Mouse (Mus musculus) macrophage (primary cell): ENCODE measurements at regions not wholly inside any gene's neighbourhood (a gene's known extent, or its start where the extent isn't known, plus 50 kb on each side); places are given as distances from the start of the nearest gene placed in this dataset.
A peak's percentile ranks its signal among the peaks of the same experiment; 100 is the strongest.

Experiments used
- H3K27ac ChIP-seq: fragments of 350-480 bp; formaldehyde crosslinking; 2 replicates; pipeline ENCODE4 v1.9.0; 2021
- H3K36me3 ChIP-seq: fragments of 350-480 bp; formaldehyde crosslinking; 2 replicates; pipeline ENCODE4 v1.9.0; 2021; ENCODE audit errors: inconsistent target
- H3K4me3 ChIP-seq: fragments of 350-480 bp; formaldehyde crosslinking; 2 replicates; pipeline ENCODE4 v1.9.0; 2021; ENCODE audit errors: inconsistent target
- H3K79me2 ChIP-seq: fragments of 350-480 bp; formaldehyde crosslinking; 2 replicates; pipeline ENCODE4 v1.9.0; 2021; ENCODE audit errors: inconsistent target
- WGBS: methylation state at CpG from one replicate; pipeline ENCODE4 v1.1.7; 2026; ENCODE audit warnings: inconsistent platforms; ENCODE audit not compliant: missing documents; 5-methylcytosine and 5-hydroxymethylcytosine counted together

DNA sequence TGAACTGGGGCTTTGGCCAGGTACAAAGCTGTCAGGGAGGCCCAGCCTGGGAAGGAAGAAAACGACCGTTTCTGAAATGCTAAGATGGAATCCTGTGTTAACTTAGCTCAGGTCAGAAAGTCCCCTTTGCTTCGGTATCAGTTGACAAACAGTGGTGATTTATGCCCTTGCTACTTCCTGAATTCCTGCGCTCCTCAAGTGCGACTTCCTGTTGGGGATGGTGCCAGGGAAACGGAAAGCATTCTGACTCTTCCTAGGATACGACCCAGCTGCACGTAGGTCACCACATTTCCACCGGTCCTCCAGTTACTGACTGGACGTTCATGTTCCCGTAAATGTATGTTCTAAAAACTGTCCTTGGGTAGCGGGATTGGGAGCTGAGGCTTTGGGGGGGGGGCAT, 161.0 kb downstream of the Hibadh start:
- WGBS = 55% methylated on average over 12 of the region's 12 CpGs
- Histone ChIP-seq H3K36me3 (no peaks in the 10 kb centered on the region), H3K4me3 (no peak overlapping the region), H3K27ac (peak overlapping the region; percentile 82; the same call in 1 of the 2 replicates), H3K79me2 (no peaks in the 10 kb centered on the region)

DNA sequence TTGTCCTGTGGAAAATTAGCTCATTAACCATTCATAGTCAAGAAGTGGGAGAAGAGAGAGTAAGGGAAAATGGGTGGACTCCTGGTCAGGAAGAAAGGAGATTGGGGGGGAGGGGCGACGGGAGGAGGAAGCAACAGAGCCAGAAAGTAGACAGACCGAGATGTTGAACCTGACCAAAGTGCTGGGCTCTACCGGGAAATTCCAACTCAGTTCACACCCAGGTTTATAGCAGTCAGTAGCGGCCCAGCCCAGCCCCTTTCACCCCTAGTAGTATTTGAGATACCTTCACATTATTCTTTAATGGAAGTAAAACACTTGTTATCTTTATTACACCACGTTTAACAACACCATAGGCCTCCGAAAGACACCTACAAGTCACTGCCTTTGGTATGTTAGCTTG, 158.2 kb downstream of the Hibadh start:
- Histone ChIP-seq H3K27ac (no peak overlapping the region), H3K79me2 (no peaks in the 10 kb centered on the region), H3K4me3 (no peak overlapping the region), H3K36me3 (no peaks in the 10 kb centered on the region)
- WGBS = 86% methylated on average over 7 of the region's 7 CpGs

DNA sequence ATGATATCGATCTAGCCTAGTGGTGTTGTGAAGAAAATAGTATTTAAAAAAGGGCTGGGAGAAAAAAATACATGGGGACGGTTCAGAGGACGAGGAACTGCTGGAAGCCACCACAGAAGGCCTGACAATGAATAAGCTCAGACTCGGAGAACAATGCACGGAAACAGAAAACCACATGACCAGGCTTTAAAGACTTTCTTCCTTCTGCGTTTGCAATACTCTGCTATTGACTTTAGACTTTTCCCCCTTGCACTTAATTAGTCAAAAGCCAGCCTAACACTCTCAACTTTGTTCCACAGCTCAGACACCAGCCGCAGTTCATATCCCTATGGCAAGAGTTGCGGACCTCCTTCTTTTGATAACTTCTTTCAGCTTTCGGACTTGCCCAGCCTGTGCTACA, 154.0 kb downstream of the Hibadh start:
- no peaks in the 10 kb centered on the region for H3K79me2 ChIP-seq
- WGBS = 37% methylated on average over 9 of the region's 9 CpGs
- peak overlapping the region; percentile 76 for H3K27ac ChIP-seq
- H3K4me3 ChIP-seq = no peak overlapping the region
- no peaks in the 10 kb centered on the region for H3K36me3 ChIP-seq

DNA sequence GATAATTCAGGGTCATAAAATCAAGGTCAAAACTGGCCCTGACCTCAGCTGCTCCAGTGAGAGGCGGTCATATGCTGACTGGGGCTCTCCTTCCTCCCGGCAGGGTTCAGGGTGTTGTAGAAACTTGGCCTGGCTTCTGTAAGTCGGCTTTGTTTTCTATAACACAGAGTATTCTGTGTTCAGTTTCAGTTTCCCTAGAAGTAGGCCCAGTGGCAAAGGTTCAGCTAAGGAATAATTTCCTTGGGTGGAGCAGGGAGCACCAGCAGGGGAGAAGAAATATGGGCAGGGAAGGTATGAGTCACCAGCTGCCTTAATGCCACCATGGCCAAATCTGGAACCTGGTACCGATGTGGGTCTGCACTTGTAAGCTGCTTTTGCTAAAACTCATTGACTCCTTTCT, 153.5 kb downstream of the Hibadh start:
- Histone ChIP-seq H3K79me2 (no peaks in the 10 kb centered on the region), H3K4me3 (no peak overlapping the region), H3K36me3 (no peaks in the 10 kb centered on the region), H3K27ac (peak overlapping the region; percentile 76)
- 66% methylated on average over 4 of the region's 4 CpGs for WGBS

DNA sequence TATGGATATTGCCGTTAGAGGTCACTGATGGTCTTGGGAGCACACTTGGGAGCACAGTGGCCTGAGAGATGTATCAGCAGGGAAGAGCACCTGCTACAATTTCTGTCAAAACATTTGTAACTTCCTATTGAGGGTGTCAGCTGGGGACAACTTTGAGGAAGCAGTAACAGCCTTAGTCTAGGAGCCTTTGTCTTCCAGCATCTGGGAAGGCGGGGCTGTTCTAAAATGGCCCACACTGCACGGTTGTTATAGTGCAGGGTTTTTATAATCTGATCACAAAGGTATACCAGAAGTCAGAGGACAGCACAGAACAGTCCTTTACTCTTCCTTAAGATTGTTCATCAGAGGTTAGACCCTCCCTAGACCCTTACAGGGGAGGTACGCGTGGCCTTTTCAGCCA, 152.3 kb downstream of the Hibadh start:
- 73% methylated on average over 5 of the region's 5 CpGs for whole genome bisulfite sequencing
- Histone ChIP-seq H3K27ac (peak overlapping the region; percentile 76), H3K79me2 (no peaks in the 10 kb centered on the region)

DNA sequence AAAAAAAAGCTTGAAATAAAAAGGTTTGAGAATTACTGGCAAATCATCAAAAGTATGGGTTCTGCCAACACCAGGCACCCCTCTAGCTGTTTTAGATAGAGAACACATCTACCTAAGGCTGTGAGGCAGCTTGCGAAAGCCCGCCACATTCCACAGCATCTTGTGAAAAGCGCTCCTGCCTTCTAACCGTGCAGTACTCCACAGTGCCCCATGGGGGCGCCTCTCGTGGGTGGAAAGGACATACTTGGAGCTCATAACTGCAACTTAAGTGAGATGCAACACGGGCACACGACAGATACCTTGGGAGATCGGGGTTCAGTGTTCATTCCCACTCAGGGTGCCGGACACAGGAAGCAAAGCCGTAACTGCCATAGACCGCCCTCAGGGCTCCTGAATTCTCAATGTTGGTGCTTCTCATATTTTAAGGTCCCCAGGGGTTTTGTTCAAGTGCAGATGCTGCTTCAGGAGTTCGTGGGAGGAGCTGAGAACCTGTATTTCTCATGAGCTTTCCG, 149.9 kb downstream of the Hibadh start:
- 90% methylated on average over 14 of the region's 14 CpGs for WGBS
- H3K4me3 ChIP-seq = no peak overlapping the region

More for the DNA sequence above, 152.3 kb downstream of the Hibadh start:
- no peaks in the 10 kb centered on the region for H3K36me3 ChIP-seq
- H3K4me3 ChIP-seq = no peak overlapping the region

DNA sequence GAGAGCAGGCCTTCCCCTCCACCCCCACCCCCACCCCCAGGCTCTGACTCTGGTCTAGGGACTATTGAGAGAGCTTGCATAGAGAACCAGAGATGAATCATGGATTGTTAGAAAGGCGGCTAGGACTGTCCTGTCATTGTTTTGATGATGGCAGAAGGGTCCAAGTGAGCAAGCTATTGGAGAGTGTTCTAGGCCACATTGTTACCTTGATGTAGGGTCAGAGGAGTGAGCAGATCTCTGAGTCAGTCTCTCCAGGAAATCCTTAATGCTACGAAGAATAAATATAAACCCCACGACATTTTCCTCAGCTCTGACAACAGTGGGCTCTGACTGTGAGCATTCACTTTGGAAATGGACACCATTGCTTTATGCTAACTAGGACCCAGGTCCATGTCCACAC, 144.9 kb downstream of the Hibadh start:
- H3K79me2 ChIP-seq = no peaks in the 10 kb centered on the region

More for the DNA sequence above, 149.9 kb downstream of the Hibadh start:
- H3K79me2 ChIP-seq = no peaks in the 10 kb centered on the region
- no peaks in the 10 kb centered on the region for H3K36me3 ChIP-seq
- no peak overlapping the region for H3K27ac ChIP-seq

DNA sequence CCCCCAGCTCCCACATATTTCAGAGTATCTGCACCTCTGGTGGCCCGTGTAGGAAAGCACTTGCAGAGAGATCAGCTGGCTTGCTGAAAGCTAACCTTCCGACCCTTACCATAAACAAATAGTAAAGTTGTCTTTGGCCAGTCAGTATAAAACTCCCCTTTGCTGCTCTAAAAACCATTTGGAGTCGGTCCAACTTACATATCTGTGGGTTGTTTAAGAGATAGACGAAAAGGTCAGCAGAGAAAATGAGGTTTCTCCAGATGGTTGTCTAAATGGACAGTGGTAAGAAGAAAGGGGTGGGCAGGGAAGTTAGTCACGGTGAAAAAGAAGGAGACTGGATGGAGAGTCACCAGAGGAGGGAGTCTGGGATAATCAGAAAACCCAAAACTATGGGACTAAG, 144.3 kb downstream of the Hibadh start:
- Histone ChIP-seq H3K4me3 (no peak overlapping the region), H3K27ac (no peak overlapping the region), H3K79me2 (no peaks in the 10 kb centered on the region), H3K36me3 (no peaks in the 10 kb centered on the region)
- WGBS = 91% methylated on average over 5 of the region's 5 CpGs

More for the DNA sequence above, 144.9 kb downstream of the Hibadh start:
- no peak overlapping the region for H3K27ac ChIP-seq
- WGBS = 78% methylated on average over 3 of the region's 3 CpGs
- no peaks in the 10 kb centered on the region for H3K36me3 ChIP-seq
- no peak overlapping the region for H3K4me3 ChIP-seq
